ENCODE assay signal across 8 mouse cellular contexts in genomic region chr7:43464864-43465343, GRCm38 (mm10). TPM values are rescaled to one million over a fixed set of nuclear protein-coding genes. Genes with fewer than 3 reads are reported as not detected.
DNase-seq lines count a peak whose midpoint lies in the region; ATAC-seq and TF ChIP-seq lines count a peak whose summit lies in the region.

No protein-coding gene starts in this region.

- H3K27ac ChIP-seq in left cerebral cortex, adult 2 months = no peak overlapping the region
- H3K27ac ChIP-seq in brown adipose tissue, adult 24 weeks (replicated peaks; ENCODE audit: low read depth, low read length) = no peak overlapping the region
- no peak overlapping the region for H3K27ac ChIP-seq in hindbrain, embryonic 12.5 days
- H3K27ac ChIP-seq in lung, embryonic 15.5 days = no peak overlapping the region

- peak overlapping the region; percentile 34 for H3K4me3 ChIP-seq in left cerebral cortex, adult 2 months
- peak overlapping the region; percentile 63 for H3K4me3 ChIP-seq in brown adipose tissue, adult 24 weeks (ENCODE audit: insufficient read depth, low read depth, low read length)
- H3K4me3 ChIP-seq in hindbrain, embryonic 12.5 days = peak overlapping the region; percentile 44
- peak overlapping the region; percentile 51 for H3K4me3 ChIP-seq in lung, embryonic 15.5 days

- peak overlapping the region; percentile 86 for H3K4me2 ChIP-seq in hindbrain, embryonic 12.5 days (replicated peaks)
- H3K4me2 ChIP-seq in lung, embryonic 15.5 days = peak overlapping the region; percentile 95

- no peak for DNase-seq in left cerebral cortex, adult 2 months (ENCODE audit: extremely low spot score in 1 of 2, low spot score in 2 of 2)
- DNase-seq in left cerebral cortex, postnatal 36 days (ENCODE audit: low spot score in 2 of 2) = no peak
- no peak for DNase-seq in adrenal gland, postnatal 10 days
- DNase-seq in urinary bladder, postnatal 14 days (ENCODE audit: low spot score) = no peak
- DNase-seq in retina, postnatal 1 day = no peak

- intact Hi-C loops in left cerebral cortex, adult 2 months (cut with DNase I) = no loop called here
- intact Hi-C loops in left cerebral cortex, postnatal 36 days (cut with DNase I) = loop anchor here (10.0 kb wide), 2 partner anchors 120 to 180 kb away; no protein-coding TSS in a partner anchor

- 9% methylated on average over 35 of the region's 35 CpGs for WGBS in hindbrain, embryonic 12.5 days
- 6% methylated on average over 35 of the region's 35 CpGs for WGBS in lung, embryonic 15.5 days

- no peaks in the 10 kb centered on the region for H3K9me3 ChIP-seq in hindbrain, embryonic 12.5 days (replicated peaks)
- no peaks in the 10 kb centered on the region for H3K9me3 ChIP-seq in lung, embryonic 15.5 days

- no peaks in the 10 kb centered on the region for H3K36me3 ChIP-seq in hindbrain, embryonic 12.5 days
- H3K36me3 ChIP-seq in lung, embryonic 15.5 days = no peaks in the 10 kb centered on the region

- H3K4me1 ChIP-seq in brown adipose tissue, adult 24 weeks (ENCODE audit: control insufficient read depth, insufficient read depth, insufficient read length, low read length) = peaks cover 4% of the 10 kb centered on the region; the same call in 1 of the 2 replicates
- H3K4me1 ChIP-seq in hindbrain, embryonic 12.5 days = peaks cover 8% of the 10 kb centered on the region
- peaks cover 16% of the 10 kb centered on the region for H3K4me1 ChIP-seq in lung, embryonic 15.5 days

- peak; percentile 75 for ATAC-seq in hindbrain, embryonic 12.5 days (ENCODE audit: low FRiP score)
- ATAC-seq in lung, embryonic 15.5 days (ENCODE audit: borderline replicate concordance, extremely low read depth, low FRiP score, low TSS enrichment) = no peak; the same call in 1 of the 2 replicates

- H3K27me3 ChIP-seq in hindbrain, embryonic 12.5 days = peaks cover 33% of the 10 kb centered on the region
- H3K27me3 ChIP-seq in lung, embryonic 15.5 days = peaks cover 9% of the 10 kb centered on the region

- peak; percentile 34; the same call in 1 of the 2 replicates for TF ChIP-seq CTCF in left cerebral cortex, adult 2 months (IDR thresholded peaks at IDR 0.05)

- H3K9ac ChIP-seq in hindbrain, embryonic 12.5 days = 0 out of 2 replicates have a peak overlapping the region, but pooled peaks have one; percentile 44
- H3K9ac ChIP-seq in lung, embryonic 15.5 days = peak overlapping the region; percentile 47; the same call in 1 of the 2 replicates

RNA-seq across cellular contexts. Expression of gene Vsig10l, which starts 2.0 kb away (rescaled TPM):
- total RNA-seq in left cerebral cortex, adult 2 months (2021) = 1 to 10 TPM in 1 of 2 experiments, under 1 TPM in 1; 0.89 to 1.2 TPM
- total RNA-seq in left cerebral cortex, postnatal 36 days (2021) = 1 to 10 TPM; 2.2 to 2.6 TPM
- polyA plus RNA-seq in brown adipose tissue, adult 24 weeks (2012; ENCODE audit: insufficient read depth, insufficient read length, missing spikeins) = 1.9 and 3.5 TPM in 2 replicates
- polyA plus RNA-seq in hindbrain, embryonic 12.5 days (2016; fragmentation: Nextera tagmentation; extraction: Ambion mirVana) = 6.5 and 6.7 TPM in 2 replicates
- 2.0 and 2.7 TPM in 2 replicates for polyA plus RNA-seq in lung, embryonic 15.5 days (2015; fragmentation: Nextera tagmentation; extraction: Ambion mirVana)
- total RNA-seq in adrenal gland, postnatal 10 days (2021) = 1 to 10 TPM; 4.7 to 5.4 TPM

RNA-seq across cellular contexts. Expression of gene Gm45233, which starts 21.0 kb away (rescaled TPM):
- under 1 TPM in 1 of 2 experiments, not detected in 1; 0.89 TPM for total RNA-seq in left cerebral cortex, adult 2 months (2021)
- total RNA-seq in left cerebral cortex, postnatal 36 days (2021) = 1 to 10 TPM in 1 of 2 experiments, not detected in 1; 1.7 TPM
- not detected in 2 replicates for polyA plus RNA-seq in brown adipose tissue, adult 24 weeks (2012; ENCODE audit: insufficient read depth, insufficient read length, missing spikeins)
- polyA plus RNA-seq in hindbrain, embryonic 12.5 days (2016; fragmentation: Nextera tagmentation; extraction: Ambion mirVana) = 0.50 TPM in 1 of 2 replicates, not detected in the other
- 0.45 TPM in 1 of 2 replicates, not detected in the other for polyA plus RNA-seq in lung, embryonic 15.5 days (2015; fragmentation: Nextera tagmentation; extraction: Ambion mirVana)
- total RNA-seq in adrenal gland, postnatal 10 days (2021) = 1 to 10 TPM in 1 of 2 experiments, under 1 TPM in 1; 0.69 to 1.1 TPM

RNA-seq across cellular contexts. Expression of gene Etfb, which starts 21.0 kb away (rescaled TPM):
- total RNA-seq in left cerebral cortex, adult 2 months (2021) = 10 to 100 TPM; 58.2 TPM
- total RNA-seq in left cerebral cortex, postnatal 36 days (2021) = 10 to 100 TPM; 50.8 to 60.6 TPM
- 2,383 and 2,841 TPM in 2 replicates for polyA plus RNA-seq in brown adipose tissue, adult 24 weeks (2012; ENCODE audit: insufficient read depth, insufficient read length, missing spikeins)
- polyA plus RNA-seq in hindbrain, embryonic 12.5 days (2016; fragmentation: Nextera tagmentation; extraction: Ambion mirVana) = 169 and 170 TPM in 2 replicates
- 331 and 333 TPM in 2 replicates for polyA plus RNA-seq in lung, embryonic 15.5 days (2015; fragmentation: Nextera tagmentation; extraction: Ambion mirVana)
- 1,000 to 10,000 TPM; 1,536 to 1,703 TPM for total RNA-seq in adrenal gland, postnatal 10 days (2021)

RNA-seq across cellular contexts. Expression of gene Cldnd2, which starts 24.3 kb away (rescaled TPM):
- not detected for total RNA-seq in left cerebral cortex, adult 2 months (2021)
- not detected for total RNA-seq in left cerebral cortex, postnatal 36 days (2021)
- polyA plus RNA-seq in brown adipose tissue, adult 24 weeks (2012; ENCODE audit: insufficient read depth, insufficient read length, missing spikeins) = not detected in 2 replicates
- polyA plus RNA-seq in hindbrain, embryonic 12.5 days (2016; fragmentation: Nextera tagmentation; extraction: Ambion mirVana) = not detected in 2 replicates
- not detected in 2 replicates for polyA plus RNA-seq in lung, embryonic 15.5 days (2015; fragmentation: Nextera tagmentation; extraction: Ambion mirVana)
- not detected for total RNA-seq in adrenal gland, postnatal 10 days (2021)

RNA-seq across cellular contexts. Expression of gene Iglon5, which starts 25.0 kb away (rescaled TPM):
- 10 to 100 TPM; 24.4 to 27.3 TPM for total RNA-seq in left cerebral cortex, adult 2 months (2021)
- total RNA-seq in left cerebral cortex, postnatal 36 days (2021) = 10 to 100 TPM; 27.3 to 28.1 TPM
- 0.48 and 0.58 TPM in 2 replicates for polyA plus RNA-seq in brown adipose tissue, adult 24 weeks (2012; ENCODE audit: insufficient read depth, insufficient read length, missing spikeins)
- 3.4 and 4.2 TPM in 2 replicates for polyA plus RNA-seq in hindbrain, embryonic 12.5 days (2016; fragmentation: Nextera tagmentation; extraction: Ambion mirVana)
- polyA plus RNA-seq in lung, embryonic 15.5 days (2015; fragmentation: Nextera tagmentation; extraction: Ambion mirVana) = 0.39 and 0.48 TPM in 2 replicates
- total RNA-seq in adrenal gland, postnatal 10 days (2021) = 1 to 10 TPM; 1.3 to 2.4 TPM

Comparison
In these comparisons a context has a peak if more than half of its experiments do, and no peak if none do; other contexts are left out.
1. RNA of gene Etfb, which starts 21.0 kb away (total RNA-seq): 1,536 to 1,703 TPM in adrenal gland, postnatal 10 days; 50.8 to 60.6 TPM in left cerebral cortex, postnatal 36 days and 58.2 TPM in left cerebral cortex, adult 2 months; every median in the first group is over 10 times any median in the second.
2. Peak in every context shown above with its lines, with median percentiles within 50 percentile points of each other: H3K4me3 ChIP-seq.